Mouse (Mus musculus): ENCODE data around the gene Resf1. TPM values are rescaled to one million over a fixed set of nuclear protein-coding genes. Genes with fewer than 3 reads are reported as not detected.
"Not testable (repeated sequence)": the region's sequence is repeated elsewhere in the genome, so short reads cannot be mapped to it uniquely, and the experiment has no call there.

Resf1 gene
- polyA plus RNA-seq, 1 experiment from 2014 or later, result 26.7 TPM

DNA sequence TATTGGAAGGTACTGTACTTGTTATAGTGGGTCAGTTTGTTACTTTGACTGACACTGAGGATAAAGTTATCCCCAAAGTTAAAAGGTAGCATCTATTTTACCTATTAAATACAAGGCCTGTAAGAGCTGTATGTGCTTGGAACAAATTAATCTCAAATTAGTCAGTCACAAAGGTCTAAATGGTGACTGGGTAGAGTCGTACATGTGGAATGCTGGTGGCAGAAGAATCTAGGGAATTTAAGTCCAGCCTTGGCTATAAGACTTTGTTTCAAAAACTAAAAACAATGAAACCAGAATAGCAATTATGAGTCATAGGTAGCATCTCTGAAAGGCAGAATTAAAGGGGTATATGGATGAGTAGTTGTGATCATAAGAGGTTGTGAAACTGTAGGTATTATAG, 21.1 kb downstream of the Resf1 start:
- H3K4me1 ChIP-seq (ENCODE audit: control insufficient read depth, insufficient read depth, low read length), result no peaks in the 10 kb centered on the region
- no peak overlapping the region for H3K4me2 ChIP-seq (ENCODE audit: low read length)
- no peak for ATAC-seq
- H3K9me3 ChIP-seq (replicated peaks; ENCODE audit: control insufficient read depth, low read length, poor library complexity, severe bottlenecking), result peaks cover 4% of the 10 kb centered on the region; the same call in 1 of the 2 replicates
- no peaks in the 10 kb centered on the region for H3K27me3 ChIP-seq (ENCODE audit: control insufficient read depth, insufficient read depth, low read depth, low read length)
- WGBS, result 86% methylated on average over 1 of the region's 1 CpGs
- no peak overlapping the region for H3K9ac ChIP-seq (ENCODE audit: low read depth, low read length)
- H3K36me3 ChIP-seq (ENCODE audit: control insufficient read depth, insufficient read depth, low read length), result peaks cover 65% of the 10 kb centered on the region
- no peak overlapping the region for H3K4me3 ChIP-seq (ENCODE audit: low read depth, low read length)
- H3K27ac ChIP-seq (ENCODE audit: low read length), result no peak overlapping the region

DNA sequence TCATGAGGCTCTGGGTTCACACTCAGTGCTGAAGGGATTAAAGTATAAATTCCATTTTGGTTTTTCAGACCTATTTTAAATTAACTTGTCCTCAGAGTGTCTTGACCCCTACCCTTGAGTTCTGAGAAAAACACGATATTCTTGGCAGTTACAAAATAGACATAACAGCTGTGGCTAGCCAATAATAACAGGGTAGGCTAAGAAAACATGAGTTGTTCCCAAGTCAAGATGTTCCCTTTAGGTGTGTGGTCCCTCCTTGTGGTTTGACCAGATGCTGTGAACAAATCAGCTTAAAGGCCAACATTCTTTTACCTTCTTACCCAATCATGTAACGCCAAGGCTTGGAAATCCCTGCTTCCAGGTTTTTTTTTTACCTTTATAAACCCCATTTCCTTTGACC, 23.8 kb downstream of the Resf1 start:
- Histone ChIP-seq H3K9ac (ENCODE audit: low read depth, low read length) (no peak overlapping the region), H3K27me3 (ENCODE audit: control insufficient read depth, insufficient read depth, low read depth, low read length) (no peaks in the 10 kb centered on the region), H3K4me2 (ENCODE audit: low read length) (no peak overlapping the region), H3K4me1 (ENCODE audit: control insufficient read depth, insufficient read depth, low read length) (no peaks in the 10 kb centered on the region), H3K4me3 (ENCODE audit: low read depth, low read length) (no peak overlapping the region), H3K9me3 (replicated peaks; ENCODE audit: control insufficient read depth, low read length, poor library complexity, severe bottlenecking) (0 out of 2 replicates have a peak, but pooled peaks cover 2% of the 10 kb centered on the region), H3K36me3 (ENCODE audit: control insufficient read depth, insufficient read depth, low read length) (peaks cover 52% of the 10 kb centered on the region), H3K27ac (ENCODE audit: low read length) (no peak overlapping the region)
- ATAC-seq, result no peak
- WGBS, result 93% methylated on average over 2 of the region's 2 CpGs

DNA sequence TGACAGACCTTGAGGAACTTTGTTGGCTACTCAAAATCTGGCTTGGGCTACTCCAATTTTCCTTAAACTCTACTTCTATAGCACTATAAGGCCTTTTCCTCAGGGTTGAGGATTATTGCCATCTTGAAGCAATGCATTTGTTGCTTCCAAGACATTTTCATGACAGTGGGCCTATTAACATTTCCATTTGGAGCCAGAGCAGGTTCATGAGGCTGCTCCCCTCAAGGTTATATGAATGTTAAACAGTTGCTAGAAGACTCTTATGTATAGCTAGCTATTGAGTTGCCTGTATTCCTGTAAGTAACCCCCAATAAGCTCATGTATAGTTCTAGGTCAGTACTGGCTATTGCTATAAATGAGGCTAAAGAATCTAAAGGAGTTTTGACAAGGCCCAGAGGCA, 28.8 kb downstream of the Resf1 start:
- Histone ChIP-seq H3K9me3 (replicated peaks; ENCODE audit: control insufficient read depth, low read length, poor library complexity, severe bottlenecking) (peaks cover 4% of the 10 kb centered on the region), H3K36me3 (ENCODE audit: control insufficient read depth, insufficient read depth, low read length) (peaks cover 30% of the 10 kb centered on the region), H3K4me1 (ENCODE audit: control insufficient read depth, insufficient read depth, low read length) (no peaks in the 10 kb centered on the region), H3K4me3 (ENCODE audit: low read depth, low read length) (no peak overlapping the region), H3K4me2 (ENCODE audit: low read length) (no peak overlapping the region), H3K9ac (ENCODE audit: low read depth, low read length) (no peak overlapping the region), H3K27me3 (ENCODE audit: control insufficient read depth, insufficient read depth, low read depth, low read length) (no peaks in the 10 kb centered on the region), H3K27ac (ENCODE audit: low read length) (no peak overlapping the region)
- no peak for ATAC-seq

DNA sequence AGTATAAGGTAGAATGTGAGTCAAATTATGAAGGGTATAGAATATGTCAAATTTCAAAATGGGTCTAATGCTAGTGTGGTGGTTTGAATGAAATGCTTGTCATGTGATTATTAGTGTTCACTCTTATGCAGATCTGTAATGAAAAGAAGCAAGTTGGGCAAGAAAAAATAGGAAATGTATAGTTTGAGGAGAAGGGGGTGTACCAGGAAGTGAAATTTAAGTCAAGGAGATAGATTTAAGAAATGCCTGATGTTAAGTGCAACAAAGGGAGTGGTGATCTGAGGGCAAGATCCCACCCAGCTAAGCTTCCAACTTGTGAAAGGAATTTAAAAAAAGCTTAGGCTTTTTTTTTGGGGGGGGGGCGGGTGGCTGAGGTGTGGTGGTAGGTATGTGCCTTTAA, 29.4 kb downstream of the Resf1 start:
- peaks cover 4% of the 10 kb centered on the region for H3K9me3 ChIP-seq (replicated peaks; ENCODE audit: control insufficient read depth, low read length, poor library complexity, severe bottlenecking)
- H3K4me2 ChIP-seq (ENCODE audit: low read length), result no peak overlapping the region
- no peaks in the 10 kb centered on the region for H3K4me1 ChIP-seq (ENCODE audit: control insufficient read depth, insufficient read depth, low read length)
- WGBS, result 100% methylated on average over 1 of the region's 1 CpGs
- no peak overlapping the region for H3K4me3 ChIP-seq (ENCODE audit: low read depth, low read length)
- ATAC-seq, result no peak
- H3K27me3 ChIP-seq (ENCODE audit: control insufficient read depth, insufficient read depth, low read depth, low read length), result no peaks in the 10 kb centered on the region
- H3K9ac ChIP-seq (ENCODE audit: low read depth, low read length), result no peak overlapping the region
- peaks cover 25% of the 10 kb centered on the region for H3K36me3 ChIP-seq (ENCODE audit: control insufficient read depth, insufficient read depth, low read length)
- H3K27ac ChIP-seq (ENCODE audit: low read length), result no peak overlapping the region

DNA sequence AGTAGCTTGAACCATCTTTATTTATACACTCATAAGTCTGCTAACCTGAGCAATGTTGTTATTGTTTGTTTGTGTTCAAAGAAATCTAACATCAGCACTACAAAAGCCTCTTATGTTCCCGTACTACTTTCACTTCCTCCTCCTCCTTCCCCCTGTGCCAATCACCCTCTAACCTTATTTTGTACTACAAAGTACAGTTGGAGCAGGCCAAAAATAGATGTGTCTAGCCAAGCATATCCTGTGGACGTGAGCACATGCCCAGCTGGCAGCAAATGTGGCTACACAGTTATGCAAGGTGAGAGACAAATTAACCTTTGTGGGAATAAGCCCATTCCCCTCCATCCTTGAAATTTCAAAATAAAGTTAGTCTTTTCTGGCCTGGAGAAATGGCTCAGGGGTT, 34.6 kb downstream of the Resf1 start:
- Histone ChIP-seq H3K4me3 (ENCODE audit: low read depth, low read length) (no peak overlapping the region), H3K27ac (ENCODE audit: low read length) (no peak overlapping the region), H3K27me3 (ENCODE audit: control insufficient read depth, insufficient read depth, low read depth, low read length) (no peaks in the 10 kb centered on the region), H3K9ac (ENCODE audit: low read depth, low read length) (no peak overlapping the region), H3K4me1 (ENCODE audit: control insufficient read depth, insufficient read depth, low read length) (no peaks in the 10 kb centered on the region), H3K9me3 (replicated peaks; ENCODE audit: control insufficient read depth, low read length, poor library complexity, severe bottlenecking) (peaks cover 4% of the 10 kb centered on the region), H3K36me3 (ENCODE audit: control insufficient read depth, insufficient read depth, low read length) (no peaks in the 10 kb centered on the region), H3K4me2 (ENCODE audit: low read length) (no peak overlapping the region)
- WGBS, result 65% methylated on average over 2 of the region's 2 CpGs
- no peak for ATAC-seq

DNA sequence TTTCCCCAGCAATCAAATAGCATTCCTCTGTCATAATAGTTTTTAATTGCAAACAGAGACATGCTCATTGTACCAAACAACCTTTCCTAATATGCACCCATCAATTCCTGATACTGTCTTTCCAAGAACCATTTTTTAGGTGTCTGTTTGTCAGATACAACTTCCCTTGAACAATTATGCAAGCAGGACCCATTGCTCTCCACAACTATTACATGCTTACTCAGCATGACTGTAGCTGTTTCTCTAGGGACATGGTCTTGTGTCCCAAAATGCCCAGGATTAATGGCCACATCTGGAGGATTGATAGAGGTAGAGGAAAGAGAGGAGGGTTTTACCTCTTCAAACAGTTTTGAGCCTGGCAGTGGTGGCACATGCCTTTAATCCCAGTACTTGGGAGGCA, 35.2 kb downstream of the Resf1 start:
- no peaks in the 10 kb centered on the region for H3K27me3 ChIP-seq (ENCODE audit: control insufficient read depth, insufficient read depth, low read depth, low read length)
- no peak overlapping the region for H3K9ac ChIP-seq (ENCODE audit: low read depth, low read length)
- H3K4me1 ChIP-seq (ENCODE audit: control insufficient read depth, insufficient read depth, low read length), result no peaks in the 10 kb centered on the region
- no peaks in the 10 kb centered on the region for H3K36me3 ChIP-seq (ENCODE audit: control insufficient read depth, insufficient read depth, low read length)
- no peak for ATAC-seq
- H3K4me3 ChIP-seq (ENCODE audit: low read depth, low read length), result no peak overlapping the region
- H3K4me2 ChIP-seq (ENCODE audit: low read length), result no peak overlapping the region
- peaks cover 4% of the 10 kb centered on the region; the same call in 1 of the 2 replicates for H3K9me3 ChIP-seq (replicated peaks; ENCODE audit: control insufficient read depth, low read length, poor library complexity, severe bottlenecking)
- H3K27ac ChIP-seq (ENCODE audit: low read length), result no peak overlapping the region

DNA sequence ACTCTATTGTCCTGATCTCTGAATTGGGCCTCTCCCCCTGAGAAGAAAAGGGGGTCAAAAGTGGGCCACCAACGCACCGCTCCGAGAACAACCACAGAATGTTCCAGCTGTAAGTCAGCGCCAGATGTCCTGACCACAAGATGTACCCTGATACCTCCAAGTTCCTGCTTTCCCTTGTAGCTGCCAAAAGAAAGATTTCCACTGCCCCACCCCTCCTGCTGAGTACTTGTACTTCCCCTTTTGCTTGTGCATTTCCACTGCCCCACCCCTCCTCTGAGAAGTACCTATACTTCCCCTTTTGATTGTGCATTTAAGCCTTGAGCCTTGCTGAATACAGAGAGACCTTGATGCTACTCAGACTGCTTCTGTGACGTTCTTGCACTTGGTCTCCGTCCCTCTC, 39.0 kb downstream of the Resf1 start:
- H3K27me3 ChIP-seq (ENCODE audit: control insufficient read depth, insufficient read depth, low read depth, low read length); H3K9ac ChIP-seq (ENCODE audit: low read depth, low read length); H3K4me2 ChIP-seq (ENCODE audit: low read length); H3K27ac ChIP-seq (ENCODE audit: low read length); H3K9me3 ChIP-seq (replicated peaks; ENCODE audit: control insufficient read depth, low read length, poor library complexity, severe bottlenecking); H3K4me1 ChIP-seq (ENCODE audit: control insufficient read depth, insufficient read depth, low read length); ATAC-seq; H3K4me3 ChIP-seq (ENCODE audit: low read depth, low read length); H3K36me3 ChIP-seq (ENCODE audit: control insufficient read depth, insufficient read depth, low read length): not testable (repeated sequence)
- 95% methylated on average over 6 of the region's 6 CpGs for WGBS

DNA sequence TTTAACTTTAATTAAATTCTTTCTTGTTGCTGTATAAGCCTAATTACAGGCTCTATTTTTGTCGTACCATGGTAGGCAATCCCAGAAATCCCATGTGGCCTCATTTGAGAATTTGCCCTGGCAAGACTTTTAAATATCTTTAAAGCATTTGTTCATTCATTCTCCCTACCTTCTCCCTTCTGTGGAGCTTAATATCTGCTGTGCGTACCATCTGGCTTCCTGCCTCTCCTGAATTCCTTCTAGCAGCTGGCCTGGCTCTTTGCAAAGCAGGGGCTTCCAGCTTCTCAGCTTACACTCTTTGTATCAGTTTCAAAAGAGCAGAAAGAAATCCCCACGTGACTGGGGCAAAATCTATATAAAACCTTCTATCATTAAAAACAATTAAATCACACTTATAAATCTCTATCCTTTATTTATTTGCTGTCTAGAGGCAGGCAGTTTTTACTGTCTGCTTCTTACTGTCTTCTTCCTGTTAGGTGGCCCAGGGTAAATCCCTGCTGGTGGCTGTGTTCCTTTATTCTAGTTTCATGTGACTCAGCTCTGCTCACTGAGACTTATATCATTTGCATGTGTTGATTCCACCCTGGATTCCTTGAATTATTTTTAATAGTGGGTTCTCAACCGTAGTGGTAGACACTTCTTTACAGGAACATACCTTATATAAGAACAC, 45.7 kb downstream of the Resf1 start:
- Histone ChIP-seq H3K36me3 (ENCODE audit: control insufficient read depth, insufficient read depth, low read length) (no peaks in the 10 kb centered on the region), H3K27me3 (ENCODE audit: control insufficient read depth, insufficient read depth, low read depth, low read length) (no peaks in the 10 kb centered on the region), H3K4me3 (ENCODE audit: low read depth, low read length) (no peak overlapping the region), H3K4me2 (ENCODE audit: low read length) (no peak overlapping the region), H3K27ac (ENCODE audit: low read length) (no peak overlapping the region), H3K9ac (ENCODE audit: low read depth, low read length) (no peak overlapping the region), H3K9me3 (replicated peaks; ENCODE audit: control insufficient read depth, low read length, poor library complexity, severe bottlenecking) (peaks cover 3% of the 10 kb centered on the region; the same call in 1 of the 2 replicates), H3K4me1 (ENCODE audit: control insufficient read depth, insufficient read depth, low read length) (no peaks in the 10 kb centered on the region)
- 45% methylated on average over 4 of the region's 4 CpGs for WGBS
- ATAC-seq, result no peak

DNA sequence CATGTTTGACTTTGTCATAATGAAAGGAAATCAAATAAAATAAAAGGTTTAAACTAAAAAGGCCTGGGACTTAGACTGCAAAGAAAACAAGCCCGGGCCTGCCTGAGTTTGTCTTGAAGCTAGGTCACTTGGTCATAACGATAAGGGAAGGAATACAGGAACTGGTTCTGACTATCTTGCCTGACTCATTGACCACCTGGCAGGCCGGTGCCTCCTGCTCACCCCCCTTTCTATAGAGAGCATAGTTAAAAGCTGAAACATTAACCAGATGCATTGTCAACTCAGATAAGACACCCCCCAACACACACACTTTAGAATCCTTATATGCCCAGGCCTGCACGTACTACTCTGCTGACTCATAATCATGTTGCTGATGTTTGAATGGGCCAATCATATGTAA, 46.6 kb downstream of the Resf1 start:
- not testable (repeated sequence) for H3K27ac ChIP-seq (ENCODE audit: low read length); H3K27me3 ChIP-seq (ENCODE audit: control insufficient read depth, insufficient read depth, low read depth, low read length); H3K9me3 ChIP-seq (replicated peaks; ENCODE audit: control insufficient read depth, low read length, poor library complexity, severe bottlenecking); ATAC-seq; H3K9ac ChIP-seq (ENCODE audit: low read depth, low read length); H3K4me1 ChIP-seq (ENCODE audit: control insufficient read depth, insufficient read depth, low read length); H3K36me3 ChIP-seq (ENCODE audit: control insufficient read depth, insufficient read depth, low read length); H3K4me2 ChIP-seq (ENCODE audit: low read length); H3K4me3 ChIP-seq (ENCODE audit: low read depth, low read length)
- WGBS, result 95% methylated on average over 4 of the region's 4 CpGs

All from midbrain, embryonic 16.5 days (tissue).